Mouse (Mus musculus): ENCODE measurements around the gene Ddx41. TPM values are rescaled to one million over a fixed set of nuclear protein-coding genes. Genes with fewer than 3 reads are reported as not detected.
A peak's percentile ranks its signal among the peaks of the same experiment; 100 is the strongest.
"Not testable (repeated sequence)": the region's sequence is repeated elsewhere in the genome, so short reads cannot be mapped to it uniquely, and the experiment has no call there.

The Ddx41 gene
- 68.5 and 71.2 TPM in 2 replicates for polyA plus RNA-seq (2012; rRNA removed)

DNA sequence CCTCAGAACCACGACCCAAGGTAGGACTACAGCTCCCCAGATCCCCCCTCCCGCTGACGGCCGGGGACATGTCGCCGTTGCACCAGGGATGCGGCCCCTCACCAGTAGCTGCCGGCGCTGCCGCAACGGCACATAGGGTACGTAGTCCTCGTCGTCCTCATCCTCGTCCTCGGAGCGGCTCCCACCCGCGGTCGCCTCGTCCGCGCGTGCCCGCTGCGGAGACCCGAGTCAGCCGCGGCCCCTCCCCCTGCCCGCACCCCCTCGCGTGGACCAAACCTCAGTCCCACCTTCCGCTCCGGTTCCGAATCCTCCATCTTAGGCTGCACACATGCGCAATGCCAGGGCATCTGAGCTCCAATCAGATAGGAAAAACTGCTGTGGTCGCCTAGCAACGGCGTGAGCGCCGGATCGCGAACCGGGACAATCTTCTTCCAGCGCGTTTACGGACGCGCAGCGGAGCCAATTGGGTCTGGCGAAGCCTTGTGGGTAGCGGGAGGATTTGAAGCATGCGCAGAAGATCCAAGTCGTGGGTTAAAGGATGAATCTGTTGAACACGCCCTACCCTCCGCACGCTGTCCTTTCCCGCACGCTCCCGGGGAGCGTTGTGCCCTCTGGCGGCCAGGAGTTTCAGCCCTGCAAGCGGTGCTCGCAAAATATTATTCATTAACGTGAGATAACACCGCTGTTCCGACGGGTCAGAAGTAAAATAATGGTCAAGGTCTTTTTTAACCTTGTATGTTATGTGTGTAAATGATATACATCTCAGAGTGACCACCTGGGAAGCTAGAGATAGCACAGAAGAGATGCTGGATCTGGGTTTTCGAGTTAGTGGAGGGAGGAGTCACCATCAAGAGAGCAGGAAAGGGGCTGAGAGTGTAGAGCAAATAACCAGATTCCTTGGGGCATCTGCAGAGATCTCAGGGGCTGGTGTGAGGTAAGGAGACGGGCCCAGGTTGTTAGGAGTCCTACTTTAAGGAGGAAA is at the start of gene Ddx41:
Gene Ddx41 (minus strand): TSS at position 465 of the 982 bp plus-strand sequence.
- peak; percentile 100 for DNase-seq
- peaks cover 2% of the 10 kb centered on the region; the same call in 1 of the 2 replicates for H3K36me3 ChIP-seq (ENCODE audit: control insufficient read depth, insufficient read depth, low read length)
- peaks cover 3% of the 10 kb centered on the region; the same call in 1 of the 2 replicates for H3K4me1 ChIP-seq (ENCODE audit: control insufficient read depth, insufficient read depth, low read length)
- WGBS = 1% methylated on average over 70 of the region's 70 CpGs
- TF ChIP-seq CTCF (conservative IDR thresholded peaks at IDR 0.05; ENCODE audit: insufficient read depth, insufficient read length, low read depth, low read length) = peak; percentile 96
- TF ChIP-seq POLR2A (IDR thresholded peaks at IDR 0.05; ENCODE audit: low read depth, low read length) = peak; percentile 33
- H3K27ac ChIP-seq (ENCODE audit: insufficient read depth, low read depth, low read length) = no peak within 1 kb of the TSS
- peak within 1 kb of the TSS; percentile 73 for H3K4me3 ChIP-seq (ENCODE audit: insufficient read depth, low read depth, low read length)
- no peaks in the 10 kb centered on the region for H3K27me3 ChIP-seq (replicated peaks; ENCODE audit: control insufficient read depth, insufficient read depth, low read length)

DNA sequence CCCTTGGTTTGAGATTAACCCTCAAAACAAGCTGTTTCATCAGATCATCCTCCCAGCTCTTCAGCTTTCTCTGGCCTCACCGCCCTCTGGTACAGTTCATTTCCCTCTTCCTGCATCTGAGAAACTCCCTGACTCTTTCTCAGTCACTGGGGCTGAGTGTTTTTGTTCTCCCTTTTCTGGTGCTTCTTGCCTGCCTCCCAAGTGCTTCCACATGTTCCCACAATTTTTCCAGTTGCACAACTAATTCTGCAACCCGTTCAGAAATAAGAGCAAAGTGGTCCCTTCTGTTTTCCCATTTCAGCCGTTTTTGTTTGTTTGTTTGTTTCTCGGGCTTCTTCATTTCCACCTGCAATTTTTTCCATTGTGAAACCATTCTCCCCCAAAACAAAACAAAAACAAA is 41.6 kb upstream of the Ddx41 start:
- Histone ChIP-seq H3K4me3 (ENCODE audit: insufficient read depth, low read depth, low read length) (no peak overlapping the region), H3K27ac (ENCODE audit: insufficient read depth, low read depth, low read length) (no peak overlapping the region), H3K36me3 (ENCODE audit: control insufficient read depth, insufficient read depth, low read length) (no peaks in the 10 kb centered on the region), H3K4me1 (ENCODE audit: control insufficient read depth, insufficient read depth, low read length) (no peaks in the 10 kb centered on the region), H3K27me3 (replicated peaks; ENCODE audit: control insufficient read depth, insufficient read depth, low read length) (no peaks in the 10 kb centered on the region)
- no peak for DNase-seq
- WGBS = 76% methylated on average over 4 of the region's 4 CpGs
- TF ChIP-seq CTCF (conservative IDR thresholded peaks at IDR 0.05; ENCODE audit: insufficient read depth, insufficient read length, low read depth, low read length) (no peak), POLR2A (IDR thresholded peaks at IDR 0.05; ENCODE audit: low read depth, low read length) (no peak)

DNA sequence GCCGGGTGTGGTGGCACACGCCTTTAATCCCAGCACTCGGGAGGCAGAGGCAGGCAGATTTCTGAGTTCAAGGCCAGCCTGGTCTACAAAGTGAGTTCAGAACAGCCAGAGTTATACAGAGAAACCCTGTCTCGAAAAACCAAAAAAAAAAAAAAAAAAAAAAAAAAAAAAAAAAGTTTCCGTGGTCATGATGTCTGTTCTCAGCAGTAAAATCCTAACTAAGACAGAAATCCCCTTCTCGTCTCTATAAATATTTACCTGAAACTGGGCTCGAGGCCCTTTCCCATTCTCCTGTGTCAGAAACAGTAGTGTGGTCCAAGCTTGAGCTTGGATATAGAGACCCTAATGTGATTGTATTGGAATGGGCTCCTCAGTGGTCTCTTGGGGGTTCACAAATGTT is 40.4 kb upstream of the Ddx41 start:
- H3K27ac ChIP-seq (ENCODE audit: insufficient read depth, low read depth, low read length); H3K36me3 ChIP-seq (ENCODE audit: control insufficient read depth, insufficient read depth, low read length); H3K27me3 ChIP-seq (replicated peaks; ENCODE audit: control insufficient read depth, insufficient read depth, low read length); H3K4me1 ChIP-seq (ENCODE audit: control insufficient read depth, insufficient read depth, low read length); DNase-seq; H3K4me3 ChIP-seq (ENCODE audit: insufficient read depth, low read depth, low read length): not testable (repeated sequence)
- 90% methylated on average over 7 of the region's 7 CpGs for WGBS

DNA sequence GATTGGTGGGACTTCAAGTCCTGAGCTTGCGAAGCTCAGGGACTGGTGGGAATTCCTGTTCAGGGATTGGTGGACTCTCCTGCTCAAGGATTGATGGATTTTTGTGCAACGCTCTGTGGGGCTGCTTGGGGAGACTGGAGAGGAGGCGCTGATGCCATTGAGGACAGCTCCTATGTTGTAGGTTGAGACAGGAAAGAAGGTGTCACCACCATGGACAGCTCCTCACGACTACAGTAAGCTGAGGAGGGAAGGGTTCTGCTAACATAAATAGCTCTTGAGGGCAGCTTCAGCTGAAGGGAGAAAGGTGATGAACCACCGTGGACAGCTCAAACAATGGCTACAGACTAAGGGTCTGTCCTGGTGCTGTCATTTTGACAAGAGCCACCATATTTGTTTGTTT is 39.5 kb upstream of the Ddx41 start:
- no peaks in the 10 kb centered on the region for H3K36me3 ChIP-seq (ENCODE audit: control insufficient read depth, insufficient read depth, low read length)
- H3K27me3 ChIP-seq (replicated peaks; ENCODE audit: control insufficient read depth, insufficient read depth, low read length) = no peaks in the 10 kb centered on the region
- no peak overlapping the region for H3K27ac ChIP-seq (ENCODE audit: insufficient read depth, low read depth, low read length)
- 65% methylated on average over 5 of the region's 5 CpGs for WGBS
- no peak for DNase-seq
- H3K4me3 ChIP-seq (ENCODE audit: insufficient read depth, low read depth, low read length) = no peak overlapping the region
- TF ChIP-seq POLR2A (IDR thresholded peaks at IDR 0.05; ENCODE audit: low read depth, low read length) = no peak
- TF ChIP-seq CTCF (conservative IDR thresholded peaks at IDR 0.05; ENCODE audit: insufficient read depth, insufficient read length, low read depth, low read length) = no peak
- no peaks in the 10 kb centered on the region for H3K4me1 ChIP-seq (ENCODE audit: control insufficient read depth, insufficient read depth, low read length)

DNA sequence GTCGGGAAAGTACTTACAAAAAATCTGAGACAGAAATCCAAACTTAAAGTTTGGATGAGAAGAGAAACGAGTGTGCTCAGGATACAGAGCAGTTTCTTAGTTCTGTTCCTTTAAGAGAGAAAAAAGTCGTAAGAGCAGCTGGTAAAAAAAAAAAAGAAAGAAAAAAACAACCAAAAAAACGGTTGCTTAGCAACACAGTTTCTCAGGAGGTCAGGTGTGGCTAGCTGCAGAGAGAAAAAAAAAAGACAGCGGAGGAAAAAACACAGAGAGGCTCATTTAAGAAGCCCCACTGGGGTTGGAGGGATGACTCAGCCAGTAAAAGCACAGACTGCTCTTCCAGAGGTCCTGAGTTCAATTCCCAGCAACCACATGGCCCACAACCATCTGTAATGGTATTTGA is 37.9 kb upstream of the Ddx41 start:
- Histone ChIP-seq H3K4me1 (ENCODE audit: control insufficient read depth, insufficient read depth, low read length) (peaks cover 6% of the 10 kb centered on the region; the same call in 1 of the 2 replicates), H3K4me3 (ENCODE audit: insufficient read depth, low read depth, low read length) (no peak overlapping the region), H3K27me3 (replicated peaks; ENCODE audit: control insufficient read depth, insufficient read depth, low read length) (no peaks in the 10 kb centered on the region), H3K36me3 (ENCODE audit: control insufficient read depth, insufficient read depth, low read length) (no peaks in the 10 kb centered on the region), H3K27ac (ENCODE audit: insufficient read depth, low read depth, low read length) (no peak overlapping the region)
- WGBS = 57% methylated on average over 5 of the region's 5 CpGs
- no peak for DNase-seq
- TF ChIP-seq CTCF (conservative IDR thresholded peaks at IDR 0.05; ENCODE audit: insufficient read depth, insufficient read length, low read depth, low read length) = no peak
- no peak for TF ChIP-seq POLR2A (IDR thresholded peaks at IDR 0.05; ENCODE audit: low read depth, low read length)

DNA sequence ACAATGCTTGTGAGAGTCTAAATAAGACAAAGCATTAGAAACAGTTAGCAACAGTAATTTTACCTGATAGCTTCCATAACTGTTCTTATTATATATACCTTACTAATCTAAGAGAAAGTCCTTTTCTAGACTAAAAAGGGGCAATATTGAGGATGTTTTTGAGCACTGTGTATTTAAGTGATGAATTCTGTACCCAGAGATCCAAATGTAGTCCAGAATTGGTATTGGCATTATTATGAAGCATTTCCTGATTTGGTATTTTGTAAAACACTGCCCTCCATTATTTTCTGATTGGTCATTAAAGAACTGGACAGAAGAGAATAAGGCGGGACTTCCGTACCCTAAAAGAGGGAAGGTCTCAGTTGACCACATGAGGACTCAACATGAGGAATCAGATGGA is 37.0 kb upstream of the Ddx41 start, which contains the start of gene Tmed9:
Gene Tmed9 (plus strand): TSS at position 301 of the 400 bp plus-strand sequence.
- no peak for DNase-seq
- H3K36me3 ChIP-seq (ENCODE audit: control insufficient read depth, insufficient read depth, low read length) = no peaks in the 10 kb centered on the region
- no peak within 1 kb of the TSS for H3K27ac ChIP-seq (ENCODE audit: insufficient read depth, low read depth, low read length)
- peaks cover 8% of the 10 kb centered on the region; the same call in 1 of the 2 replicates for H3K4me1 ChIP-seq (ENCODE audit: control insufficient read depth, insufficient read depth, low read length)
- no peak for TF ChIP-seq POLR2A (IDR thresholded peaks at IDR 0.05; ENCODE audit: low read depth, low read length)
- 96% methylated on average over 2 of the region's 2 CpGs for WGBS
- no peak within 1 kb of the TSS for H3K4me3 ChIP-seq (ENCODE audit: insufficient read depth, low read depth, low read length)
- no peaks in the 10 kb centered on the region for H3K27me3 ChIP-seq (replicated peaks; ENCODE audit: control insufficient read depth, insufficient read depth, low read length)

DNA sequence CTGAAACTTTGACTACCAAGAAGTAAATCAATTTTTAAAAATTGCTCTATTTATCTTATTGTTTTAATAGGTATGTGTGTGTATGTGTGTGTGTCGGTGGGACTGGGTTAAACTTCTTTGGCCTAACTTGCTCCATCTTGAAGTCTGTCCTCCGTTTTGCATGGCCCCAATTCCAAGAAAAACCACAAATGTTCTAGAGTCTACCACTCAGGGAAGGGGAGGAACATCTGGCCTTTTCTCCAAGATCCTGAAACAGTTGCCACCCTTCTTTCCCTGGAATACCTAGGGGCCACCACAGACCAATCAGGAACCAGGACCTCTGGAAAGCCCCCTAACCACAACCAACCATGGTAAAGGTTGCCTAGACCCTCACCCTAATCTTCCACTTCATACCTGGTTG is 35.5 kb upstream of the Ddx41 start:
- Histone ChIP-seq H3K4me1 (ENCODE audit: control insufficient read depth, insufficient read depth, low read length) (peaks cover 8% of the 10 kb centered on the region; the same call in 1 of the 2 replicates), H3K27ac (ENCODE audit: insufficient read depth, low read depth, low read length) (no peak overlapping the region), H3K36me3 (ENCODE audit: control insufficient read depth, insufficient read depth, low read length) (no peaks in the 10 kb centered on the region), H3K4me3 (ENCODE audit: insufficient read depth, low read depth, low read length) (no peak overlapping the region), H3K27me3 (replicated peaks; ENCODE audit: control insufficient read depth, insufficient read depth, low read length) (no peaks in the 10 kb centered on the region)
- WGBS = 86% methylated on average over 2 of the region's 2 CpGs
- TF ChIP-seq POLR2A (IDR thresholded peaks at IDR 0.05; ENCODE audit: low read depth, low read length) (no peak), CTCF (conservative IDR thresholded peaks at IDR 0.05; ENCODE audit: insufficient read depth, insufficient read length, low read depth, low read length) (no peak)
- DNase-seq = no peak
